Mouse (Mus musculus) ES-Bruce4 (cell line): ENCODE data around the gene Ptprr. TPM values are rescaled to one million over a fixed set of nuclear protein-coding genes. Genes with fewer than 3 reads are reported as not detected.

Experiments used
- H3K27ac ChIP-seq: 2 replicates; pipeline ENCODE4 v1.5.1; 2012; ENCODE audit warnings: low read length, inconsistent platforms; ENCODE audit not compliant: insufficient read depth
- H3K27me3 ChIP-seq: 2 replicates; pipeline ENCODE4 v1.6.1; 2012; ENCODE audit warnings: mild to moderate bottlenecking, low read length, inconsistent platforms; ENCODE audit not compliant: control insufficient read depth, poor library complexity, insufficient read depth, severe bottlenecking
- H3K36me3 ChIP-seq: 2 replicates; pipeline ENCODE4 v1.6.1; 2012; ENCODE audit warnings: inconsistent platforms, mild to moderate bottlenecking, low read length, moderate library complexity; ENCODE audit not compliant: control insufficient read depth, poor library complexity, insufficient read depth, severe bottlenecking
- H3K4me1 ChIP-seq: one replicate; pipeline ENCODE4 v1.8.1; 2011; ENCODE audit warnings: low read length; ENCODE audit not compliant: control insufficient read depth, insufficient read depth
- H3K4me3 ChIP-seq: 2 replicates; pipeline ENCODE4 v1.5.1; 2011; ENCODE audit warnings: low read depth, mild to moderate bottlenecking, low read length
- H3K9ac ChIP-seq: 2 replicates; pipeline ENCODE4 v1.6.1; 2012; ENCODE audit warnings: low read depth, mild to moderate bottlenecking, inconsistent platforms; ENCODE audit not compliant: poor library complexity, severe bottlenecking
- H3K9me3 ChIP-seq: replicated peaks from 2 replicates; pipeline ENCODE4 v1.6.1; 2012; ENCODE audit warnings: mild to moderate bottlenecking, low read length, inconsistent platforms; ENCODE audit not compliant: control insufficient read depth, poor library complexity, insufficient read depth, severe bottlenecking
- CTCF ChIP-seq: IDR thresholded peaks from one replicate; pipeline ENCODE4 v1.8.1; 2011; ENCODE audit warnings: low read depth, low read length
- EP300 ChIP-seq: IDR thresholded peaks from 2 replicates; pipeline ENCODE4 v1.6.1; 2011; ENCODE audit warnings: low read depth, low read length; ENCODE audit not compliant: insufficient read depth
- POLR2A ChIP-seq: IDR thresholded peaks from one replicate; pipeline ENCODE4 v1.8.1; 2011; ENCODE audit warnings: low read length; ENCODE audit not compliant: insufficient read depth
- polyA plus RNA-seq: library from polyadenylated mRNA; stranded (reverse); fragments of >200 nt; gene quantifications from 2 replicates; pipeline ENCODE4 v1.2.4, GENCODE M21; 2011; ENCODE audit warnings: low read depth; ENCODE audit not compliant: missing spikeins, insufficient read depth, insufficient read length

The Ptprr gene
- polyA plus RNA-seq, 1 experiment = not detected

- TF ChIP-seq EP300 (no peak), POLR2A (no peak)
- H3K27me3 ChIP-seq = no peaks in the 10 kb centered on the region
- H3K27ac ChIP-seq = no peak overlapping the region
- H3K4me3 ChIP-seq = no peak overlapping the region
- H3K9ac ChIP-seq = no peak overlapping the region
- H3K4me1 ChIP-seq = peaks cover 1% of the 10 kb centered on the region
- no peaks in the 10 kb centered on the region for H3K36me3 ChIP-seq
- H3K9me3 ChIP-seq = no peaks in the 10 kb centered on the region
These were observed 249.4 kb downstream of the Ptprr start for GRCm38 (mm10) chr10:116267434-116267822.

GRCm38 (mm10) chr10:116268343-116268742, 250.3 kb downstream of the Ptprr start:
- no peak overlapping the region for H3K27ac ChIP-seq
- H3K9me3 ChIP-seq = no peaks in the 10 kb centered on the region
- H3K9ac ChIP-seq = no peak overlapping the region
- no peak overlapping the region for H3K4me3 ChIP-seq
- H3K4me1 ChIP-seq = peaks cover 1% of the 10 kb centered on the region
- H3K27me3 ChIP-seq = no peaks in the 10 kb centered on the region
- TF ChIP-seq EP300 = no peak
- no peak for TF ChIP-seq CTCF
- no peak for TF ChIP-seq POLR2A
- H3K36me3 ChIP-seq = no peaks in the 10 kb centered on the region

- peaks cover 1% of the 10 kb centered on the region for H3K4me1 ChIP-seq
- H3K36me3 ChIP-seq = no peaks in the 10 kb centered on the region
- H3K27ac ChIP-seq = no peak overlapping the region
- H3K4me3 ChIP-seq = no peak overlapping the region
- no peaks in the 10 kb centered on the region for H3K9me3 ChIP-seq
- no peak for TF ChIP-seq EP300
- TF ChIP-seq CTCF = no peak
- no peak for TF ChIP-seq POLR2A
- H3K27me3 ChIP-seq = no peaks in the 10 kb centered on the region
- no peak overlapping the region for H3K9ac ChIP-seq
These were observed 252.8 kb downstream of the Ptprr start for GRCm38 (mm10) chr10:116270646-116271469.

- no peaks in the 10 kb centered on the region for H3K27me3 ChIP-seq
- no peak overlapping the region for H3K9ac ChIP-seq
- no peaks in the 10 kb centered on the region for H3K9me3 ChIP-seq
- H3K36me3 ChIP-seq = no peaks in the 10 kb centered on the region
- no peak overlapping the region for H3K27ac ChIP-seq
- TF ChIP-seq EP300 = no peak
- TF ChIP-seq CTCF = no peak
- TF ChIP-seq POLR2A = no peak
- no peak overlapping the region for H3K4me3 ChIP-seq
- peaks cover 1% of the 10 kb centered on the region for H3K4me1 ChIP-seq
These were observed 253.5 kb downstream of the Ptprr start for GRCm38 (mm10) chr10:116271470-116271915.

GRCm38 (mm10) chr10:116272156-116272555, 254.1 kb downstream of the Ptprr start:
- H3K9ac ChIP-seq = no peak overlapping the region
- no peaks in the 10 kb centered on the region for H3K27me3 ChIP-seq
- peaks cover 1% of the 10 kb centered on the region for H3K4me1 ChIP-seq
- no peaks in the 10 kb centered on the region for H3K9me3 ChIP-seq
- H3K36me3 ChIP-seq = no peaks in the 10 kb centered on the region
- no peak overlapping the region for H3K27ac ChIP-seq
- no peak overlapping the region for H3K4me3 ChIP-seq
- no peak for TF ChIP-seq CTCF

GRCm38 (mm10) chr10:116275280-116275679, 257.3 kb downstream of the Ptprr start, which contains the start of gene Ptprb:
Gene Ptprb (plus strand): TSS chr10:116275523.
- no peak within 1 kb of the TSS for H3K9ac ChIP-seq
- H3K4me3 ChIP-seq = no peak within 1 kb of the TSS
- no peaks in the 10 kb centered on the region for H3K36me3 ChIP-seq
- H3K9me3 ChIP-seq = no peaks in the 10 kb centered on the region
- no peak within 1 kb of the TSS for H3K27ac ChIP-seq
- H3K27me3 ChIP-seq = no peaks in the 10 kb centered on the region
- no peaks in the 10 kb centered on the region for H3K4me1 ChIP-seq
- no peak for TF ChIP-seq EP300
- TF ChIP-seq CTCF = no peak
- TF ChIP-seq POLR2A = no peak
